Mouse (Mus musculus) macrophage (primary cell): Measurements from ENCODE around the gene Acsf3. TPM values are rescaled to one million over a fixed set of nuclear protein-coding genes. Genes with fewer than 3 reads are reported as not detected.

ENCODE experiments used
- H3K27ac ChIP-seq: fragments of 350-480 bp; formaldehyde crosslinking; 2 replicates; pipeline ENCODE4 v1.9.0; 2021
- H3K36me3 ChIP-seq: fragments of 350-480 bp; formaldehyde crosslinking; 2 replicates; pipeline ENCODE4 v1.9.0; 2021; ENCODE audit errors: inconsistent target
- H3K4me3 ChIP-seq: fragments of 350-480 bp; formaldehyde crosslinking; 2 replicates; pipeline ENCODE4 v1.9.0; 2021; ENCODE audit errors: inconsistent target
- H3K79me2 ChIP-seq: fragments of 350-480 bp; formaldehyde crosslinking; 2 replicates; pipeline ENCODE4 v1.9.0; 2021; ENCODE audit errors: inconsistent target
- WGBS: methylation state at CpG from one replicate; pipeline ENCODE4 v1.1.7; 2026; ENCODE audit warnings: inconsistent platforms; ENCODE audit not compliant: missing documents; 5-methylcytosine and 5-hydroxymethylcytosine counted together
- polyA plus RNA-seq: library from polyadenylated mRNA; stranded (reverse); fragments of 250-400 nt; gene quantifications from 3 replicates; pipeline ENCODE4 v1.2.4, GENCODE M21; 2018; ENCODE audit warnings: inconsistent platforms

Acsf3 gene
- polyA plus RNA-seq, 1 experiment from 2014 or later, result 4.1 TPM

DNA sequence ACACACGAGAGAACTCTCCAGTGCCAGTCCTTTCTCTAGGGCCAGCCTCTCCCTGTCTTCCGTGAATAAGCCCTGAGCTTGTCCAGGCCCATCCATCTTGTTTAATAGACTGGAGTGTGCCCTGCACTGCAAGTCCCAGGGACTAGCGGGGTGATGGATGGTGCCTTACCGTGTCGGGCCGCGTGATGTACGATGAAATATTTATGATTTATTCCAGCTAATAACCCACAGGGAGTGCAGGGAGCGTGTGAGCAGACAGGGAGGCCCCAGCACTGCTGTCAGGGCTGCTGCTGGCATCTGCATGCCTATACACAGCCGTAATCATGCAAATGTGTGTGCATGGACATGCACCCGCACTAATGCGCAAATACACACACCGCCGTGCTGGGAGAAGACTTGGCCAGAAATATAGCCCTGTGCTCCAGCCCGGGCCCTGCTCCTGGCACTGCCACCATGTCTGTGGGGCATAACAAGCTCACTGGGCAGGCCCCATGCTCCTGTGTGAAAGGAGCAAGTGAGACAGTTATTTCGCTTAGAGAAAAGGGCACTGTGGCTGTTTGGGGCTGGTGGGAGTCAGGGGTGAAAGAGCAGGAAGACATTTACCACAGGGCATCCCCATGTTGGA, 36.7 kb downstream of the Acsf3 start:
- WGBS, result 97% methylated on average over 15 of the region's 16 CpGs
- H3K27ac ChIP-seq, result no peak overlapping the region
- H3K4me3 ChIP-seq, result no peak overlapping the region
- no peaks in the 10 kb centered on the region for H3K79me2 ChIP-seq
- no peaks in the 10 kb centered on the region for H3K36me3 ChIP-seq

DNA sequence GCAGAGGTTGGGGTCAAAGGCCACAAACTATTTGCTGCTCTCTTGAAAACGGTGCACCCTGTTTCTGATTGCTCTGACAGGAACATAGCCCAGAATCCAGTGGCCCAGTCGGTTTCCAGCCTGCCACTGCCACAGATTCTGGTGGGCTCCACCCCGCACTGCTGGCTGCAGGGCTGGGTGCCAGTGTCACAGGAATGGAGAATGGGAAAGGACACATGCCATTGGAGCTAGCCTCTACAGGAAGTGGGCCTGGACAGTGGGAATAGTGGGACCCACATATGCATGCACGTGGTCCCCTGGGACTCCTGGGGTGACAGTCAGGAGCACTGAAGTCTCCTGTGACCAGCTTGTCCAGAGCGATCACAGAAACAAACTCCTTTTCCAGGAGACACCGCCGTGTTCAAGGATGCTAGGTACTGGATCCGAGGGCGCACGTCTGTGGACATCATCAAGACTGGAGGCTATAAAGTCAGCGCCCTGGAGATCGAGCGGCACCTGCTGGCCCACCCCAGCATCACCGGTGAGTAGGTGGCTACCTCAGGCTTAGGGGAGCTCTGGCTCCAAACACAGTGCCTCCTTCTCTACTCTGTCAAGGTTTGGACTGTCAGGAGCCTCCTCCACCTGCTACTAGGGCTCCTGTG, 37.4 kb downstream of the Acsf3 start:
- Histone ChIP-seq H3K27ac (no peak overlapping the region), H3K36me3 (no peaks in the 10 kb centered on the region), H3K79me2 (no peaks in the 10 kb centered on the region), H3K4me3 (no peak overlapping the region)
- WGBS, result 87% methylated on average over 14 of the region's 14 CpGs

DNA sequence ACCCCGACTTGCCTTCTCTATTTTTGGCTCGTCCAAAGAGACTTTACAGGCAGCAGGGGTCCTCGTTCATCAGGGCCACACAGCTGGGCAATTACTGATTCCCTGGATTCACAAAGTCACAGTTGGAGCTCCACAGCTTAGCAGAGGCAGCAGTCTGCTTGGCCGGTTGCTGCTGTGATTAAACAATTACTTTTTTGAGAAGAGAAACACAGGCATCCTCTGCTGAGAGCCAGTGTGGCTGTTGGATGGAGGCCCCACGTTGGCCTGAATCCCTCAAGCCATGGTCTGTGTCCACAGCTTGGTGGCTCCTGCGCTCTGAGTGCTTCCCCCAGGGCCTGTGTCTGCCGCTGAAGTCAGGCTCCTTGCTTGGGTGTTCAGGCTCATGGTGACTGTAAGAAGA, 39.3 kb downstream of the Acsf3 start:
- WGBS, result 88% methylated on average over 7 of the region's 7 CpGs
- H3K79me2 ChIP-seq, result no peaks in the 10 kb centered on the region
- no peak overlapping the region for H3K4me3 ChIP-seq
- H3K36me3 ChIP-seq, result no peaks in the 10 kb centered on the region
- no peak overlapping the region for H3K27ac ChIP-seq

DNA sequence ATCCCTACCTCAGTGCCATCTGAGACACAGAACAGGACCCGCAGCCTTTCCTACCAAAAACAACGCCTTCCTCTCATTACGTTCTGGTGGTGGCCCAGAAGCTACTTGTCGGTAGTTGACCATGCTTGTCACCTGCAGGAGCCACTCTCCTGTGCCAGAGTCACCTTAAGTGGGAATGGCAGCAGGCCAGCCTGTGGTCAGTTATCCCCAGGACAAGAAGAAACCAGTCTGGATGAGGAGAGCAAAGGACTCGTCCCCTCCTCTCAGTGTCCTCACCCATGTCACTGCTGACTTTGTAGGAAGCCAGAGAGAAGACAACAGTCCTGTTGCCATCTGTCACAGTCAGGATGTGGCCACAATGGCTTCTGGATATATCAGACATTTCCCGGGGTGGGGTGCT, 41.7 kb downstream of the Acsf3 start:
- Histone ChIP-seq H3K79me2 (no peaks in the 10 kb centered on the region), H3K36me3 (no peaks in the 10 kb centered on the region), H3K27ac (no peak overlapping the region), H3K4me3 (no peak overlapping the region)
- WGBS, result 90% methylated on average over 6 of the region's 6 CpGs

DNA sequence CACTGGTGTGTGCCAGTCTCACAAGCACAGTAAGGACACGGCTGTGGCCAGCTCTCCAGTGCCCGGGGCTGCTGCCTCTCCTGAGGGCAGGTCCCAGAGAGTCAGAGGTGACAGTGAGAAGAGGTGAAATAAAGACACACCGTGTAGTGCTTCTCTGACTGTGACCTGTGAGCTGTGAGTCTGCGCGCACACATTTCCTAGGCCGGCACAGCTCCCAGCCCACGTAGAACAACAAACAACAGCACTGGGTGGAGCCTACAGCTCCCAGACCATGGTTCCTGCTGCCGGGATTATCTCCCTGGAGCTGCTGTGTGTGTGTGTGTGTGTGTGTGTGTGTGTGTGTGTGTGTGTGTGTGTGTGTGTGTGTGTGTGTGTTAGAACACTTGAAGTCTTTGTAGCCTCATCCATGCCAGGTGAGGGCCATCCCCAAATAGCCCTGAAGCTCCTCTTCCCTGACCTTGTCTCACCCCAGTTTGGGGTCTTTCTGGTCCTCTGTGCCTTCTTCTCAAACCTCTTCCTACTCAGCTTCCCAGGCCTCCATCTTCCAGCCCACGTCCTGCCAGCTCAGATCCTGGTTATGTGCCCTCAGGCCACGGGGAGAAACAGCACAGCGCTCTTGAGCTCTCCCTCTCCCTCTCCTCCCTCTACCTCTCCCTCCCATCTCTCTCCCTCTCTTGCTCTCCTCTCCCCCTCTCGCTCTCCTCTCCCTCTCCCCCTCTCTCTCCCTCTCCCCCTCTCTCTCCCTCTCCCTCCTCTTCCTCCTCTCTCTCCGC, 42.6 kb downstream of the Acsf3 start:
- Histone ChIP-seq H3K4me3 (no peak overlapping the region), H3K79me2 (no peaks in the 10 kb centered on the region), H3K36me3 (no peaks in the 10 kb centered on the region), H3K27ac (no peak overlapping the region)
- WGBS, result 89% methylated on average over 10 of the region's 13 CpGs

DNA sequence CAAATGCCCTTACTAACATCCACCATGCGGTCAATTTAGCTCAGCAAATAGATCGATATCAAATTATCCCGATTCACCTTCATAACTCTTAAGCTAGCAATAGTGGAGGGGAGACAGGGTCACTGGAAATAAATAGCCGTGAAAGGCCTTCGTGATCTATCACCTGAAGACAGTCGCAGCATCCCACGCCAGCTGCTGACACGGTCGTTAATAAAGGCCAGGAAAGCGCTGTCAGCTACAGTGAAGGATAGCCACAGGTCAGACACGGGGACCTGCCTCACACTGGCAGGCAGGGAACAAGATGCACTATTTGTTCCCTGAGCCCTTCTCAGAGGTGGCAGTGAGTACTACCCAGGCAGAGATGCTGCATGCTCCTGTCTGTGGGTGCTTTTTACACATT, 44.5 kb downstream of the Acsf3 start:
- WGBS, result 89% methylated on average over 11 of the region's 11 CpGs
- no peaks in the 10 kb centered on the region for H3K36me3 ChIP-seq

DNA sequence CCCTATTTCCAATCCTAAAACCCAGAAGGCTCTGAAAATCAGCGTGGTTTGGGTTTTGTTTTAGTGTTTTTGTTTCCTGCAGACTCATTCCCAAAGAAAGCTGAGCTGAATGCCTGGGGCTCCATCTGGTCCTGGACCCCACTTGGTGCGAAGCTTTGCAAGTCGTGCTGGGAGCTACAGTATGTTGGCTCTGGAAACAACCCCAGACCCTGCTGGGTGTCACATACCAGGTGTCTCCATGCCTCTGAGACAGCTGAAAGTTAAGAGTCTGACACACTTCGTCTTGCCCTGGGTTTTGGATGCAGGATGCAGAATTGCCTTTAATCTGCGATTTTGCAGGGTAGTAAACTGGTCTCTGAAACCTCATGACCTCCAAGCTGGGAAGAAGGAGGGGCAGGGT, 49.3 kb downstream of the Acsf3 start:
- Histone ChIP-seq H3K79me2 (no peaks in the 10 kb centered on the region), H3K27ac (no peak overlapping the region), H3K4me3 (no peak overlapping the region), H3K36me3 (no peaks in the 10 kb centered on the region)
- WGBS, result 63% methylated on average over 5 of the region's 5 CpGs

More for the DNA sequence above, 44.5 kb downstream of the Acsf3 start:
- Histone ChIP-seq H3K27ac (no peak overlapping the region), H3K4me3 (no peak overlapping the region), H3K79me2 (no peaks in the 10 kb centered on the region)

DNA sequence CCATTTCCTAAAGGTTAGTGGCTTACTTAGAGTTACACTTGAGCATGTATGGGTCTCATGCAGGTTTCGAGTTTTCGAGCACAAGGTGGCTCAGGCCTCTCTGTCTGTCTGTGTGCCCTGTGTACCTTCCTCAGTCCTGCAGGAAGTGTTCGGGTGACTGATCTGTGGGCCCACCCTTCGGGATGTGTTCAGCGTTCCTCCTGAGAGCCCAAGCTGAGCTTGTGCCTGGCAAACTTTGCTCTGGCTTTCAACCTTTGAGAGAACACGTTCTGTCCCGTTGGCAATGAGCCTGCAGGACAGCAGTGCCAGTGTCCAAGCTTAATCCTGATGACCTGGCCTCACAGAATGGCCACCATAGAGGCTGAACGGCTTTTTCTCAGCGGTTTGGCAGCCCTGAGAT, 49.7 kb downstream of the Acsf3 start:
- Histone ChIP-seq H3K36me3 (no peaks in the 10 kb centered on the region), H3K4me3 (no peak overlapping the region), H3K79me2 (no peaks in the 10 kb centered on the region), H3K27ac (no peak overlapping the region)
- WGBS, result 63% methylated on average over 9 of the region's 9 CpGs

DNA sequence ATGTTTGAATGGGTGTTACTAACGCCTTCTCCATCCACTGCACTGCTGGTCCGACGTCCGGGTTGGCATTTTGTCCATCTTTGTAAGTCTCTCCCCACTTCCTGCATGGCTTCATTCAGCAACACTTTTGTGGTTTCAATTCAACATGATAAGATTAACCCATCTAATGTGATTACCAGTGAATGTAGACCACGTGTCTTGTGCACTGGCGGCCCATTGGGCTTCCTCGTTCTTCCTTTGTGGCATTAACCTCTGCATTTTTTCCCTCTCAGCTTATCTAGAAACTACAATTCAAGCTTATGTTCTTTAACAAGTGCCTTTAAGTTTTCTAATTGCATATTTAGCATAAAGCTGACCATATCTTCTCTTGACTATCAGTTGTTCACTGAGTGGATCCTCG, 50.1 kb downstream of the Acsf3 start:
- no peak overlapping the region for H3K4me3 ChIP-seq
- 36% methylated on average over 8 of the region's 8 CpGs for WGBS
- H3K79me2 ChIP-seq, result no peaks in the 10 kb centered on the region
- H3K36me3 ChIP-seq, result no peaks in the 10 kb centered on the region
- H3K27ac ChIP-seq, result no peak overlapping the region

DNA sequence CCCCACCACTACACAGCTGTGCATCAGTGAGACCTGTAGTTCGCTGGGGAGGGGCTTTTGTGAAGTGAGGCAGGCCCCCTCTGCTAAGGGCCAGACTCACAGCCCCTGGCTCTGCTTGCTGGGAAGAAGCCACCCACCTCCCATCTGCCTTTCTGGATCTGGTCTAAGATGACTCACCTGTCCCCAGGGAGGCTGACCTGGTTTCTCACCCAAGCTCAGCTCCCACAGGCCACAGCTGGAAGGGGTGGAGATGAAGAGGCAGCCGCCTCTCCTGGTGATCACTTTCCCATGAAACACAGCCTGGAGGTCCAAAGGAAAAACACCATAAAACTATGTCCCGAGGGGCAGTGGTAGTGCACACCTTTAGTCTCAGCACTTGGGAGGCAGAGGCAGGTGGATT, 54.1 kb downstream of the Acsf3 start:
- Histone ChIP-seq H3K27ac (no peak overlapping the region), H3K79me2 (no peaks in the 10 kb centered on the region), H3K4me3 (no peak overlapping the region), H3K36me3 (no peaks in the 10 kb centered on the region)
- WGBS, result 92% methylated on average over 3 of the region's 3 CpGs

DNA sequence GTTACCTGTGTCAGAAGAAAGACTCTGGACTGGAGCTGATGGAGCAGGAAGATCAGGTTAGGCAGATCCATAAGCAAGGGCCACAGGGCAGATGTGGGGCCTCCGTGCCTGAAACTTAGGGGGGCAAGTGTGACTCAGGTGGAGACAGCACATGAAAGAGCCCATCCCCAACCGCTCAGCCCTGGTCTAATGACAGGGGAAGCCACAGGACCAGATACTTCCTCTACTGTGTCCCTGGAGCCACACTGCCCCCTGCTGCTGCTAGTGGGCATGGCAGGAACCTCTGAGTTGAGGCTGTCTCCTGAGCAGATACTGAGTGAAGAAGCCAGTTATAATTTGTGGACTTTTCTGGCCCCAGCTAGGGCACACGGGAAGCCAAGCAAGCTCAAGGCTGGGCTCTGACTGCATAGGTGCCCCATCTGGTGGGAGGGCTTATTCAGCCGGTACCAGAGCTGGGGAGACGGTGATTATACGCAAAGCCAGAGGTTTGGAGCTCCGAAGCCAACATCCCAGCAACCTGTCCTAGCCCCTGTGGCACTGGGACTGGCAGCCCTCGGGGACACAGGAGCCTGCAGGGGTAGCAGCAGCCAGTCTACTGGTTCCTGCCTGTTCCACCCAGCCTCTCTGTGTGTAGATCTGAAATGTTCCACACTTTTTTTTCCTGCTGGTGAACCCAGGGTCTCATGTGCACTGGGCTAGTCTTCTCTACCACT, 55.2 kb downstream of the Acsf3 start:
- Histone ChIP-seq H3K36me3 (no peaks in the 10 kb centered on the region), H3K4me3 (no peak overlapping the region), H3K27ac (no peak overlapping the region), H3K79me2 (no peaks in the 10 kb centered on the region)
- WGBS, result 37% methylated on average over 7 of the region's 8 CpGs

DNA sequence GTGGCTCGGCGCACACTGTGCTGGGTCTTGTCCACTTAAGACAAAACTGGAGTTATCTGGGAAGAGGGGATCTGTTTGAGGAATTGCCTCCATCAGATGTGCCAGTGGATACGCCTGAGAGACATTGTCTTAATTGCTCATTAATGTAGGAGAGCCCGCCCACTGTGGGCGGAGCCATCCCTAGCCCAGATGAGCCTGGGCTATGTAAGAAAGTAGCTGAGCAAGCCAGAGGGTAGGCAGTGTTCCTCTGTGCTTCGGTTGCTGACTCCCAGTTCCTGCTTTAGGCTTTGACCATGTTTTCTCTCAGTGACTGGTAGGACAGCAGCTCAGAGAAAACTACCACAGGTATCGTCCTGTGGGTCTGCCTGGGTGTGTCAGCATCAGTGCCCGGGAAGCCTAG, 59.1 kb downstream of the Acsf3 start:
- Histone ChIP-seq H3K36me3 (no peaks in the 10 kb centered on the region), H3K79me2 (no peaks in the 10 kb centered on the region), H3K4me3 (no peak overlapping the region), H3K27ac (no peak overlapping the region)
- WGBS, result 85% methylated on average over 8 of the region's 8 CpGs

DNA sequence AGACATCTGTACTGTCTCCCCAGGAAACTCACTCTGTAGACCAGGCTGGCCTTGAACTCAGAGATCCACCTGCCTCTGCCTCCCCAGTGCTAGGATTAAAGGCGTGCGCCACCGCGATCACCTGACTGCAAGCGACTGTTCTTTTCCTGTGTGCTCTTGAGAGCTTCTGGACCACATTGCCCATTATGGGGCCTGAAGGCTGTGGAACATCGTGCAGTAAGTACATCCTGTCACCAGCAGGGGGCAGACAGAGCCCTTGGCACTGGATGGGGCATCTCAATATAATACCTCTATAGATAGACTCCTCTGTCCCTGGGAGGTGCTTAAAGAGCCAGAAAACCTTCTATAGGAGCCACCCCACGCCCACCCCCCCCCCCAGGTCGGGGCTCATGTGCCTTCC, 59.7 kb downstream of the Acsf3 start:
- Histone ChIP-seq H3K36me3 (no peaks in the 10 kb centered on the region), H3K27ac (no peak overlapping the region), H3K79me2 (no peaks in the 10 kb centered on the region), H3K4me3 (no peak overlapping the region)
- 14% methylated on average over 8 of the region's 8 CpGs for WGBS

DNA sequence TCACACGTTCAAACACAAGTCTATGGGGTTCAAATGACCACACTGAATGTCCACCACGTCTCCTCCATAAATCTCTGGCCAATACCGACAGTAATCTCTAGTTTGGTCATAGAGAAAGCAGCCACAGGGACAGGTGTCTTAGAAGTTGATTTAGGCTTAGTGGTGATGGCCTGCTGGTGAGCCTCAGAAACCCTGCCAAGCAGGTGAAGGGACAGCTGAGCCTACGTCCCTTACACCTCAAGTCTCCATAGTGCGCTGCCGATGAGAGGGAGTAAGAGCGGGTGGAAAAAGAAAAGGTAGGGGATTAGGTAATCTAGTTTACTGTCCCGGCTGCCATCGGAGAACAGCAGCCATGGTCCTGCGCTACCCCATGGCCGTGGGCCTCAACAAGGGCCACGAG, 60.9 kb downstream of the Acsf3 start:
- no peaks in the 10 kb centered on the region for H3K79me2 ChIP-seq
- H3K4me3 ChIP-seq, result no peak overlapping the region
- WGBS, result 90% methylated on average over 12 of the region's 12 CpGs
- no peak overlapping the region for H3K27ac ChIP-seq
- no peaks in the 10 kb centered on the region for H3K36me3 ChIP-seq

DNA sequence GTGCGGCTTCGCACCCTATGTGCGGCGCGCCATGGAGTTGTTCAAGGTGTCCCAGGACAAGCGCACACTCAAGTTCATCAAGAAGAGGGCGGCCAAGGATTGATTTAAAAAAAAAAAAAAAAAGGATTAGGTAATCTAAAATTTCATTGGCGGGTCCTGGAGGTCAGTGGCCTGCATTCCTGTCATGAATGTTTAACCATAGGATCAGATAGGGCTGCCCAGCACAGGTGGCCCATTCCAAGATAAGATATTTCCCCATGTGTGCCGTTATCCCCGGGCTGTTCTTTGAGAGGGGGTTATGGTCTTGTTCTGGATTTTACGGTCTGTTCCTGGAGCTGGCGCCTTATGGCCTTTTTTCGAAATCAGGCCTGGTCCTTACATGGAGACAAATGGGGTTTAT, 61.4 kb downstream of the Acsf3 start:
- WGBS, result 94% methylated on average over 13 of the region's 13 CpGs
- H3K4me3 ChIP-seq, result no peak overlapping the region
- no peaks in the 10 kb centered on the region for H3K79me2 ChIP-seq
- no peak overlapping the region for H3K27ac ChIP-seq
- H3K36me3 ChIP-seq, result no peaks in the 10 kb centered on the region
